Mouse (Mus musculus) left cerebral cortex, adult 11 months (tissue): Measurements from ENCODE around the gene Mtcl1.

Source experiments
- DNase-seq: peaks from one replicate; pipeline ENCODE4 v3.0.0; 2022; ENCODE audit warnings: low spot score

Mtcl1 gene

DNA sequence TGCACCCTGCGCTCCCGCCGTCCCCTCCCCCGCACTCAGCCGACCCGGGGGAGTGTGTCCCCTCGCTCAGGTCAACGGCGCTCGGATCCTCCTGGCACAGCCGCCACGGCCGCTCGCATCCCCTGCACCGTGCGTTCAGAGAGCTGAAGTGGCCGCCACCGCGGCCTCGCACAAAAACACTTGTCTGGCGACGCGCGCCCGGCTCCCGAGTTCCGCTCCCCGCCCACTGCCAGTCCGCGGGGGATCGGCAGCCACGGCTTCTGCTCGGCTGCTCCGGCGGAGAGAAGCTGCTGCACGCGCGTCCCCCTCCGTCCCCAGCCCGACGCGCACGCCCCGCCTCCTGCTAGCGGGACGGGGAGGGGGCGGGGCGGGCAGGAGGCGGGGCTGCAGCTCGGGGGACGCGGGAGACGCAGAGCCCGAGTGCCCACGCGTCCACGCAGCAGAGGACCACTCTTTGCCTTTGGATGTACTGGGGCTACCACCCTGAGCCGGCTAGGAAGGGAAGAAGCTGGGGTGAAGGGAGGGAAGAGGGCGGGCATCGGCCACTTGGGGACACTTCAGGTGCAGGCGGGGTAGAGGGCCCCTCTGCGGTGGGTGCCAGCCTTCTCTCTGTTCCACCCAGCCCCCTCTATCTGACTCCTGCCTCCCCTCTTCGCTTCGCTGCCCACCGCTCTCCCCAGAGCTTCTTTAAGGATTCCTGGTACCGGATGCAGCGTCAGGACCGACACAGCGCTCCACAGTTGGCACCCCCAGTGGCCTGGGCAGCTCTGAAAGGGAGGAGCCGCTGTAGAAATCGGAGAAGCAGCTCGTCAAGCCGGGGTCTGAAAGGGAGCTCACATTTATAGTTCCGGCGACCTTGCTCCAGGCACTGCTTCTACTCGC lies at the start of gene Mtcl1:
Mtcl1 (minus strand) TSS at position 291 of the 882 bp plus-strand sequence.
- peak; percentile 76 for DNase-seq

DNA sequence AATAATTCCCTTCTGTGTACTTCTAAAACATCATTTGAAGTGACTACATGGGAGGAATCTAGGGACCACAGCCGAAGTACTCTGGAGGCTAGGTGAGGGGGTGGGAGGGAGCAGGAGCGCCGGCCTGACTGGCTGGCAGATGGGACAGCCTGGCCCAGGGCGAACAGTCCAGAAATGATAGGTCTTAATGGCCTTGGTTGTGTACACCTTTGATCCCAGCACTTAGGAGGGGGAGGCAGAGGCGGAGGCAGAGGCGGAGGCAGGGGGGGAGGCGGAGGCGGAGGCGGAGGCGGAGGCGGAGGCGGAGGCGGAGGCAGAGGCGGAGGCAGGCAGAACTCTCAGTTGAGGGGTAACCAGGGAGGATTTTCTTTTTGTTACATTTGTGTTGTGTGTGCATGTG lies 49.0 kb upstream of the Mtcl1 start:
- DNase-seq, result no peak

DNA sequence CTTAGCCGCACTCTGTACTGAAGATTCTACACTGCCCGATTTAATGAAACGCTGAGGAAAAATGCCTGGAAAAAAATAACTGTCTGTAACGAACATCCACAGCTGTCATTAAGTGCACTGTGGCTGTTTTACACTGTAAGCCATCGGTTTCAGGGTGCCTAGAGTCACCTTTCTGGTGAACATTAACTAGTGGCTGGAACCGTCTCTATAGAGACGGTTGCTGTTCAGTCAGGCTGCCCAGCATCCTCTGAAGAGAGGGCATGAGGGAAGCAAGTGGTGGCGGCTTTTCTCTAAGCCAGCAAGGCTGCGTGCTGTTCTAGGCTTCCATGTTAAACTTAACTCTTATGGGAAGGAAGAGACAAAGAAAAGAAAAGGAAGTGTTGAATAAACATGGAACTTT lies 47.0 kb upstream of the Mtcl1 start:
- DNase-seq, result no peak

DNA sequence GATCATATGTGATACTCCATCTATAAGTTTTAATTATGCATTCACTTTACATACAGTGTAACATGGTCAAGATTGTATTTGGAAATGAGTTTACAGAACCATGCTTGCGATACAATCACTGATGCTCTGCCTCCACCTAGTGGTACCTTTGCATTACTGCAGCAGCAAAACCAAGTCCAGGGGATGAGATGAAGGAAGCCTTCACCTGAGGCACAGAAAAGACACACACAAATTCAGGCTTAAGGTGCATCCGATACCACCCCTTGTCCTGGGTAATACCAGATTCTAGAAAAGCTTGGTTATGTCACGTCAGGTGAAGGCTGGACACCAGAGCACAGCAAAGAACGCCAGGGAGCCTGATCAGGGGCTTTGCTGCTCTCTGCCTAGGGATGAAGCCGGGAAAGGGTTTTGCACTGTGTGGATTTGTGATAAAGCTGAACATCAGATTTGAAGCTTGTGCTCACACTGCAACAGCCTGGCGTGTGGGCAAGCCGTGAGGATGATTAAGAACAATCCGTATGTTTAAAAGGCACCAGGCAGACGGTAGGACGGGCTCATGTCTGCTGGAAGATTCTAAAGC lies 40.6 kb upstream of the Mtcl1 start:
- DNase-seq, result peak; percentile 63

DNA sequence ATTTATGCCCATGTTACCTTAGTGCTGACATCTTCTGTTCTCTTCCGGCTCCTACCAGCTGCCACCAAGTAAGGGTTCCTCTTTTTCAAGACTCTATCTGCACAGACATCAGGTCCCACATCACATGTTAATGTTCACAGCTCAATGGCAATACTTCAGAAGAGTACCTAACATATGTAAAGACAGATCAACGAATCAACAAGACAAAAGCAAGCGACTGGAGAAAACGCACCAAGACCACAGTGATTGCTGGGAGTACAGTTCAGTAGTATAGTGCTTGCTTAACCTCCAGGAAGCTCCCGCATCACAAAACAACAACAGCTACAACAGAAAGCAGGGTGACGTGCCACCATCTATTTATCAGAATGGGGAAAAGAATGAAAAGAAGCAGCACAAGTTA lies 37.0 kb upstream of the Mtcl1 start:
- no peak for DNase-seq

DNA sequence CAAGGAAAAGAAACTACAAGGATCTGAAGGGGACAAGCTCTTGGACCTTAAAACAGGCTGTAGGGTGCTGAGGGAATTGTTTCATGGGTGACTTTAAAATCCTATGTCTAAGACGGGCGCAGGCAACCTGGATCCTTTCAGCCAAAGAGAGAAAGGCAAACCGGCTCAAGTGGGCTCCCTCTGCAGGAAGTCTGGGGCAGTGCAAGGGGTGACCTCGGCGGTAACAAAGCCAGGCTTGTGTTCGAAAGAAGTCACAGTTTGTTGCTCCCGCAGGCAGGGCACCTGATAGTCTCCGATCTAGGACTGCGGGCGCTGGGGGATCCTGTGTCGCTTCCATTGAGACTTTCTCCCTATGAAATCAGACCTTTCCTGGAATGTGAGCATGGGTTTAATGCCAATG lies 36.2 kb upstream of the Mtcl1 start:
- DNase-seq, result peak; percentile 53

DNA sequence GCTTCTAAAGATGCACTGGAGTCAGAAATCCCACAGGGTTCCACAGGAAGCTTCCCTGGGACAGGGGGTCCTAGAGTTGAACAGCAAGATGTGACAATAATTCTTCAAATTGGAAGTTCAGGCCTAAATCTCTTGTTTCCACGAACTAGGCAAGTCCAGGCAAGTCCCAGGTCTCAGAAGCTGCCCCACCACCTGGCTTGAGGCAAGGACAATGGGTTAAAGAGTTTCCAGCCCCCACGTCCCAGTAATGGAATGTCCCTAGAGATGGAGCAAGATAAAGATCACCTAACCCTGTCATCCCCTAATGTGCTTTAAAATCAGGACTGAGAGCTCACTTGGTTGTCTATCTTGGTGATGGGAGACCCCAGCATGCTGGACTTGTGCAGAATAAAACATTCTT lies 35.4 kb upstream of the Mtcl1 start:
- no peak for DNase-seq

DNA sequence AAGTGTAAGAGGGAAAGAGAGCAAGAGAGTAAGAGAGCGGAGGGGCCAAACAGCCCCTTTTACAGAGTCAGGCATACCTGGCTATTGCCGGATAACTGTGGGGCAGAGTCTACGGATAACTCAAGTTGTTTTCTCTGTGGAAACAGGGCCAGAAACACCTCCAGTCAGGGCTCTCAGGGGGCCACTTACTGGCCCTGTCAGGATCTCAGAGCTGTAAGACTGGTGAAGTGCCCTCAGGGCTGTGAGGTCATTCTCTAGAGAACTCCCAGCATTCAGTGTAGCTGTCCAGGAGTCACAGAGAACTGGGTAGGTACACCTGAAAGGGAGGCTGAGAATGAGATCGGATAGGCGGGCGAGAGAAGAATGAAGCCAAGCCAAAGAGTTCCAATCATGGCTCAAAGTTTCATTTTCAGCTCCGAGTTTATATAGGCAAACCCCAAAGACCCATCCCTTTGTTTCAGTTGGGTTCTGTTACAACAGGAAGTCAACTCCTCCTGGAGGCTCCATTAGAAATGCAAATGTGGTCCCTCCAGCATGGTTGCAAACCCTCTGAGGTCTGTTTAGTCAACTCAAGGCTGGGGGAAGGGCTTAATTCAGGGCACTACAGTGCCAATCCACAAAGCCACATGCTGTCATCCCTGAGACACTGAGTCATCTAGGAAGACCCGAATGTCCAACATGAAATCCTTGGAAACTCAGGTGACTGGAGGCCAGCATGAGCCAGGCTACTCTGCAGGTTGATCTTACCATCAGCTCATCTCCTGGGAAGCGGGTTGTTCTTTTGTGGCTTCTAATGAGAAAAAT lies 34.3 kb upstream of the Mtcl1 start:
- no peak for DNase-seq

DNA sequence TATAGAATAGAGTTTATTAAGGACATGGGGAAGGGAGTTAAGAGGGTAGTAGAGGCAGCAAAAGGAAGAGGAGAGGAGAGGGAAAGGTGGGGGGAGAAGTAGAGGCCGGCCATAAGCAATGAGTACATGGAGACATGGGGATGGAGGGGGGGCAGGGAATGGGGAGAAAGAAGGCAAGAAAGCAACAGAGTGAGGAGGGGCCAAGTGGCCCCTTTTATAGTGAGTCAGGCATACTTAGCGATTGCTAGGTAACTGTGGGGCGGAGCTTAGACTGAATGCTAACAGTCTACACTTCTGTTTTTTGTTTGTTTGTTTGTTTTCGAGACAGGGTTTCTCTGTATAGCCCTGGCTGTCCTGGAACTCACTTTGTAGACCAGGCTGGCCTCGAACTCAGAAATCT lies 31.7 kb upstream of the Mtcl1 start:
- DNase-seq, result no peak

DNA sequence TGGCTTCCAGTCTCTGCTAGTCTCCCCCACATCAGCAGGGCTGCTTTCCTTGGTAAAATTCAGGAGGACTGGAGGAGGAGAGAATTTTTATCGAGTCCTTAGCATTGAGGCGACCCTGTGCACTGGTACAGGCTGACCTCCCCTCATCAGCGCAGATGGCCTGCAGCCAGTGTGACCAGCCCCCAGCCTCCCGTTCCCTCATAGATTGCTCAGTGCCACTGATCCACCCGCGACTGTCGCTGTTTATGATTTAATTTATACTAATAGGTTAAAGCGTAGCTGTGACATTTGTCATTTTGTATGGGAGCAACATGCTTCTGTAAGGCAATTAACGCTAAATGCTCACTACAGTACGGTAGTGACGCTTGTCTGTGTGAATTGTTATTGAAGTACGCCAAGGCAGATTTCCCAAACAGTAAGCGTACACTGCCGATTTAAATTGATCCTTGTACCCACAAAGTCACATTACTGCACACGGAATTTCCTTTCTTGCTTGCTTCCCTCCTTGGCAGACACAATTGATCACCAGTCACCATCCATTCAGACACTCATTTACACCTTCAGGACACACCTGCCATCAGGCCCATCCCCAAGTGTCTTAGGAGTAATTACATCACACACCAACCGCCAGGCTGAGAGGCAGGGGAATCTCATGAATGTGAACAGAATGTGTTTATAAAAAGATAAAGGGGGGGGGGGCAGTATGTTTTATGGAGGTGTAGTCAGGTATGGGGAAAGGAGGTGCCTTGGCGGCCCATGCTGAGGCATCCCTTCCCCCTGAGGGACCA lies 31.1 kb upstream of the Mtcl1 start:
- DNase-seq, result no peak

DNA sequence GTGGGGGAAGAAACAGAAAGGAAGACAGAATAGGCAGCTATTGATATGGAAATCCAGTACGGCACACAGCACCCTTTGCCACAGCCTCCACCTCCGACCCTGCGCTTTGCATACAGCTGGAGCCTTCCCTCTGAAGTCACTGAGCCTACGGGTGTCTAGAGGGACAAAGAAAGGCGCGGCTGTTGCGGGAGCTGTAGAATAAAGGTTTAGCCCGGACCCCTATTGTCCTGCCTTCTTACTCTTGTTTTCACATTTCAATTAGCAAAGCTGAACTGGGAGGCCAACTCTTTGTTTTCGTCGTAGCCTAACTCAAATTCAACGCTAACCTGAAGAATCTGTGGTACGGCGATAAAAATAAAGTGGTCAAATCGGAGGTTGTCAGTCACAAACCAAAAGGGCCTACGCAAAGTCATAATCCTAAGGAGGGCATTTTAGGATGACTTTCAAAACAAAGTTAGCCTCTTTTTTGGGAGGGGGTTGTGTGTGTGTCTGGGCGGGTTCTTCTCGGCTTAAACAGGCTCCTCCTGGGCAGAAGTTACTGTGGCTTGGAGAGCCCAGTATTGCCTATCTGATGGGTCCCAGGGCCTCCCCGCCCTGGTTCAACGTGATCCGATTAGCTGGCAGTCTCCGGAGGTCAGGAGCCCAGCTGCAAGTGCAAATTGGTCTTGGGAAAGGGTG lies 30.4 kb upstream of the Mtcl1 start:
- DNase-seq, result no peak

DNA sequence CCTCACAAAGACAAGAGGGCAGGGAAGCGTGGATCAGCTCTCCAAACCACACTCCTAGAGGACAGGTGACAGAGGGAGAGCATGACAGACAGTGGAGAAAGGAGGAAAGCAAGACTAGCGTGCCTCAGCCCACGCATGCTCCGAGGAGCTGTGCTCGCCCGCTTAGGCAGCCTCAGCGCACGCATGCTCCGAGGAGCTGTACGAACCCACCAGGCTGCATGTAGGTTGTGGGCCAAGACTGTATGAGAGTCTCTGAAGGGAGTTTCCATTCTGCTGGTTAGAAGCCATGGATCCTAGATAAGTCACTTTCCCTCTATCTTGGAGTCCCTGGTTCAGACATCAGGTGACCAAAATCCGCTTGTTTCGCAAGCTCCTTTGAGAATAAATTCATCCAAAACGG lies 29.8 kb upstream of the Mtcl1 start:
- peak; percentile 51 for DNase-seq

DNA sequence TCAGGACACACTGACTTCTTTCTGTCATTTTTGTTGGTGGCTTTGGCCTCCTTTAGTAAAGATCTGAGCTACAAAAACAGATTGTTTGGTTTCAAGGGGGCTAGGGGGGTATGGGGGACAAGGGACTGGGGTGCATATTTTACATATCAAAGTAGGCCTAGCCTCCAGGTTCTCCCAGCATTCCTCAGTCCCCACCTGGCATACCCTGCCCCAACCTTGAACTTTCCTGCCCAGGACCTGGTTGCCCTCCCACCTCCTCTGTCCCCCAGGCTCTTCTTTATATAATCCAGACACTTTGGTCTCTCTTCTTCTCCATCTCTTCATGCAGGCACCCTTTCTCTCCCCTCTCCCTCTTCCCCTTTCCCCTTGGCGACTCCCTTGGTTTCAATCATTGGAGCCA lies 23.7 kb upstream of the Mtcl1 start:
- no peak for DNase-seq

DNA sequence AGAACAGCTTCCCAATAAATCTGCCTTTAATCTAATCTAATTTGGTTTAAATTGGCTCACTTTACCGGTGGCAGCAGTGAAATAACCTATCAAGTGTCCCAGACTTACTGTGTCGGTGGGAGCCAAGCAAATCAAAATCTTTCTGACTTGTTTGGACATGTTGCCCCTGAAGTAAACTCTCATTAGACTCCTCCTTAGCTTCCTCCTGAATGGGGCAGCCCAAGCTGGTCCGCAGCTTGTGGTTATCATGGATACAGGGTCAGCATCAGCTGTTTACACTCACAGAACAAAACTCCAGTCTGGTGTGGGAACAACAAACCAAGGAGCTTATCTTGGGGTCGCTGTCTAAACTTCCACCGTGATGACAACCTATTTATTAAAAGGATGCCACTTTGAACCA lies 22.2 kb upstream of the Mtcl1 start:
- DNase-seq, result no peak

DNA sequence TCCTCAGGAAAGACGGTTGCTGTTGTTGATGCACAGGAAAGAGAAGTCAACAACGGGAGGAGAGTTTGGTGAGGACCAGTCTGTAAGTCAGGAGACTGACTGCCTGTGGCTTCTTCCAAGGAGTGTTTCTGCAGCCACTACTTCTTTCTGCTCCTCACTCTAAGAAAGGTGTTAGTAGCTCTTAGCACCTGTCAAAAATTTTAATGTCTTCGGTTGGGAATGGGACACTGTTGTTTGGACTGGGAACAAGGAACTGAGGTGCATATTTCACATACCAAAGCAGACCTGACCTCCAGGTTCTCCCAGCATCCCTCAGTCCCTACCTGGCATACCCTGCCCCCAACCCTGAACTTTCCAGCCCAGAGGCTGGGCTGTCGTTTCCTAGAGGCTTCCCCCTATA lies 21.7 kb upstream of the Mtcl1 start:
- no peak for DNase-seq

DNA sequence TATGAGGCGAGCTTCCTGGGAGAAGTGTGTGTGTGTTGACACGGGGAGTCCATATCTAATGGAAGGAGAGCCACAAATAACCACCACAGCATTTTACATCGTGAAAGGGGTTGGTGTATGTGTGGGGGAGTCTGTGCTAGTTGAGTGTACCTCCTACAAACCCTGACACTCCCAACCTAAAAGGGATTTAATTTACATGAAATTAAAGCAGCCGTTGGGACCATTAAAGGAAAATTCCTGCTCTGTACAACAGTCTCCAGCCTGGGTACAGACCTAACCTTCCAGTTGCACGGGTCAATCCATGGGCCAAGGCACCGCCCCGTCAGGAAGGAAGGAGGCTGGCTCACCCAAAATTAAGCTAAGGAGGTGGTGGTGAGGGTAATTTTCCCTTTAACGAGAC lies 20.5 kb upstream of the Mtcl1 start:
- no peak for DNase-seq

DNA sequence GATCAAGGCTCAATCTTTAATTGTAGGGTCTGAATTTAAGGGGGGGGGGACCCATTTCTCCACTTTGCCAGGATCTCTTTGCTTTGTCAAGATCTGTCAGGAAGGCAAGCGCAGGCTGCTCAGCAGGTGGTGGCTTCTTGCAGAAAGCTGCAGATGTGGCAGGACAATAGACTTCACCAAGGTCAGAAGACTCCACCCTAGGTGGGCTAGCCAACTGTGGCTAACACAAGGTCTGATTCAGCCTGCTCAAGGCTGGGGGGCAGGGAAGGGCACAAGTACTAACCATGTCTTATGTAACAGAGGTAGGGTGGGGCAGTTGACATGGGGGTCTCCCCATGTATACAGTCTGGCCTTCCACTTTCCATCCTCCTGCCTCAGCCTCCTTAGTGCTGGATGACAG lies 7.7 kb upstream of the Mtcl1 start:
- no peak for DNase-seq

DNA sequence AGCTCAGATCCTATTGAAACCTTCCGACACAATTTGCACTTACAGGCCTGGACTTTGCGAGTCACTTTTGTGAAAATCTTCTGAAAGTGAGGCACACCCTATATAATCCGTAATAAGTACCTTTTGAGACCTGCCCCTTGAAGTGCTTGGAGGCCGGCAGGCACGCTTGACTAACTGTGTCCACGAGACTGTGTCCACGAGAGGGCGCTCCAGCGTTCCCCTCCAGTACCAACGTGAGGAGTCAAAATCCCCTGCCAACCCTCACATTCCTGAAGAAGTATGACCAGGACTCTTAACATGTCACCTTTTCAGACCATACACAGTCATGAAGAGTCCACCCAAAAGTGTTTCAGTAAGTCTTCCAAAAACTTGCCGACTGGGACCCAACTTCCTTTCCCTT lies 1.6 kb upstream of the Mtcl1 start:
- DNase-seq, result peak; percentile 76

DNA sequence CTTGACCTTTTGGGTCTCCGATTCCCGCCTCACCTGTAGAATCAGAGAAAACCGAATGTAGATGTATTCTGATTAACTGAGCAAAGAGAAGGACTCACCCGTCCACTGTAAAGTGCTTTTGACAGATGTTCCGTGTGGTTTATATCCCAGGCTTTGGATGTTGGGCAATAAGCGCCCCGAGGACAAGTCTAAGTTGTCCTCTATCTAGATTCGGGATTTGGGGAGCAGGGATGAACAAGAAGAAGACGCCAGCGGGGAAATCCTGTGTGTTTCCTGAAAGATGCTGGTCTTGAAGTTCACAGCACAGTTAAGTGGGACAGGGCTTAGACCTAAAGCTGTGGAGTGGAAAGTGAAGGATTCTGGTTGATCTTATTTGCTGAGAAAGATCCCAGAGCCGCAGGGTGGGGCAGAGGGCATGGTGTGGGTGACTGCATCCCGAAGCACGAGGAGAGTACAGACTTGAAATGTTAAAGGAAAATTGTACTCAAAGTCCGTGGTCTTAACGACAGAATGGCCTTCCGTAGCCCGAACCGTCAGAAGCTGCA lies 1.0 kb upstream of the Mtcl1 start:
- no peak for DNase-seq

DNA sequence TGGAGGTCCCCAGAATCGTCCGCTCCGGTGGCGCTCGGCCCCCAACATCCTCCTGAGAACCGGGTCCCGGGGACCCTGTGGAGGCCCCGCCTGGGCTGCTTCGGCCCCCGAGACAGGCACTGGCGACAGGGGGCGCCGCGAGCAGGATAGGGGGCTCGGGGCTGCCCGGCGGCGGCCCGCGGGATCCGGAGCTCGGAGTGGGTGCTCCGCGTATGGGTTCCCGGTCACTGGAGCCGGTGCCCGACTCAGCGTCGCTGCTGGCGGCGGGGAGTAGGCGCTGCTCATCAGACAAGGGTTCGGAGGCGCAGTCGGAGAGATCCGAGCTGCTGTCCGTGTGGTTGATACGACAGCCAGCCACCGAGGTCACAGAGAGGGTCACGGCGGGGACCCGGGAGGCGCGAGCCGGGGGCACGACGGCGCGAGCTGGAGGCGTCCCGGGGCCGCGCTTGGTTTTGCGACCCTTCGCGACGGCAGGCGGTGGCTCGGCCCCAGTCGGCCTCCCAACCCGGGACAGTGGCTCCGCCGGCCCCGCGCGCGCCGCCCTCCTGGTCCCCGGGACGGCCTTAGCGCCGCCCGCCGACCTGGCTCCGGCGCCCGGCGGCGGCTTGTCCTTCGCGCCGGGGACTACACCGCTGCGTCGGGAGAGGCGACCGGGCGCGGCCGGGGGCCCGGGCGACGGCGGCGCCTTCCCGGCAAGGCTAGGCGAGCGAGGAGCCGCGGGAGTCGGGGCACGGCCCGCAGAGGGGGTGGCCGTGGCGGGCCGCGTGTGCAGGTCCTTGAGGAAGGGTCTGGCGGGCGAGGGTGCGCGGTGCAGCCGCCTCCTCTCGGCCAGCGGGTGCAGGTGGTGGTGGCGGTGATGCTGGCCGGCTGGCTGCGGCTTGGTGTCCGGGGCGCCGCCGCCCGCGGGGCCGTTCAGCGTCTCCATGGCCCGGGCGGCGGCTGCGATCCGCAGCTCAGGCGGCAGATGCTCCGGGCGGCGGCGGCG lies 837 bp downstream of the Mtcl1 start:
- DNase-seq, result no peak
